20 mouse cellular contexts compared by ENCODE assay signal in the genomic region with DNA sequence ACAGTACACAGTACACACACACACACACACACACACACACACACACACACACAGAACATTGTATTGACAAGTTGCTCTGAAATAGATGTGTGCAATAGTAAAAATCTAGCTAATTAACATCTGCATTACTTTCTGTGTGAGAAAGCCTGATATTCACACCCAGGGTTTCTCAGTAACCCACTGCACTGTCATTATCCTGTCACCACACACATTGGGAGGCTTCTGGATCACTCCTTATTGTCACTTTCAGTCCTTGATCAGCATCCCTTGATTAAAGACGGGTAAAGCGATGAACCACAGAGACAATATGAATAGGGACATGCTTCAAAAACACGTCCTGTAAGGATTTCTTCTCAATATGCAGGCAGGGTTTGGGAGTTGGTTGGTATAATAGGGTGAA.
"Had no signal": no experiment of that assay in that cellular context is flagged by ENCODE, and none has a peak within 500 bp of the region (broad histone marks: within the 10 kb centered on the region; RNA-seq: fewer than 3 reads in every experiment).

No protein-coding gene starts in this region.

- H3K36me3 ChIP-seq: lung, embryonic 15.5 days; midbrain, embryonic 12.5 days; midbrain, embryonic 15.5 days; neural tube, embryonic 13.5 days; neural tube, embryonic 15.5 days had no signal

- H3K27me3 ChIP-seq: lung, embryonic 15.5 days; megakaryocyte, embryonic 14.5 days; midbrain, embryonic 15.5 days; neural tube, embryonic 13.5 days; neural tube, embryonic 15.5 days had no signal

- H3K4me2 ChIP-seq: lung, embryonic 15.5 days; midbrain, embryonic 12.5 days; midbrain, embryonic 15.5 days; neural tube, embryonic 13.5 days; neural tube, embryonic 15.5 days had no signal

- H3K4me1 ChIP-seq: lung, embryonic 15.5 days; megakaryocyte, embryonic 14.5 days; midbrain, embryonic 12.5 days; midbrain, embryonic 15.5 days; neural tube, embryonic 15.5 days had no signal

- H3K9me3 ChIP-seq: lung, embryonic 15.5 days; megakaryocyte, embryonic 14.5 days; midbrain, embryonic 12.5 days; midbrain, embryonic 15.5 days; neural tube, embryonic 15.5 days had no signal

- H3K4me3 ChIP-seq: lung, embryonic 15.5 days; megakaryocyte, embryonic 14.5 days; midbrain, embryonic 12.5 days; midbrain, embryonic 15.5 days; neural tube, embryonic 13.5 days; neural tube, embryonic 15.5 days had no signal

- ATAC-seq: liver, postnatal 0 days; lung, postnatal 0 days; midbrain, embryonic 15.5 days had no signal

- H3K9ac ChIP-seq: liver, postnatal 0 days; lung, embryonic 15.5 days; midbrain, embryonic 12.5 days; midbrain, embryonic 15.5 days; neural tube, embryonic 13.5 days; neural tube, embryonic 15.5 days had no signal

- H3K27ac ChIP-seq: lung, embryonic 15.5 days; macrophage; midbrain, embryonic 12.5 days; midbrain, embryonic 15.5 days; neural tube, embryonic 13.5 days; neural tube, embryonic 15.5 days had no signal

- DNase-seq: liver, postnatal 0 days; lung, adult 2 months; lung, postnatal 14 days; lung, postnatal 36 days; retina, postnatal 1 day; right cerebral cortex, adult 18-20 months; right cerebral cortex, postnatal 25 days; right cerebral cortex, postnatal 4 days; spleen, adult 18-20 months; thymus, adult 18-20 months; thymus, postnatal 14 days; thymus, postnatal 36 days had no signal
